In the genomic region with DNA sequence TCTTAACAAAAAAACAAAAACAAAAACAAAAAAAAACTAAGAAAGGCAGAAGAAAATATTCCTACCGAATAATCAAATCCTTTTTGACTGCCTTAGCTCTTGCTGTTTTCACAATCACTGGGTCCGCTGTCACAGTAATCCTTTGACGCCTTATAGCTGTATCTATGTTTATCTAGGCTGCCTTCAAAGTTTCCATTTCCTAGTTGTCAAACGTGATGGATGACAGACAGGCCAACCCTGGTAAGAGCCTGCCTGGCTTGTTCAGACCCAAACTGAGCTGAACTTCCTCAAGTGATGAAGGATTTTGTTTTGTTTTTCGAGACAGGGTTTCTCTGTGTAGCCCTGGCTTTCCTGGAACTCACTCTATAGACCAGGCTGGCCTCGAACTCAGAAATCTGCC, we compare ENCODE assay signal across 10 mouse cellular contexts. TPM values are rescaled to one million over a fixed set of nuclear protein-coding genes. Genes with fewer than 3 reads are reported as not detected.
DNase-seq lines count a peak whose midpoint lies in the region; ATAC-seq and TF ChIP-seq lines count a peak whose summit lies in the region.
"Had no signal": no experiment of that assay in that cellular context is flagged by ENCODE, and none has a peak within 500 bp of the region (broad histone marks: within the 10 kb centered on the region; RNA-seq: fewer than 3 reads in every experiment).

No protein-coding gene starts in this region.

- H3K27me3 ChIP-seq in liver, embryonic 12.5 days (replicated peaks) = no peaks in the 10 kb centered on the region
- no peaks in the 10 kb centered on the region for H3K27me3 ChIP-seq in liver, embryonic 11.5 days (replicated peaks; ENCODE audit: control insufficient read depth, insufficient read depth, low read length)
- H3K27me3 ChIP-seq in CH12.LX (replicated peaks) = no peaks in the 10 kb centered on the region
- H3K27me3 ChIP-seq in liver, embryonic 14.5 days (ENCODE audit: control insufficient read depth, insufficient read depth, low read length) = no peaks in the 10 kb centered on the region
- 0 out of 2 replicates have a peak, but pooled peaks cover 4% of the 10 kb centered on the region for H3K27me3 ChIP-seq in embryonic facial prominence, embryonic 10.5 days (replicated peaks; ENCODE audit: low read depth, poor library complexity, severe bottlenecking)
- H3K27me3 ChIP-seq in thymus, adult 2 months (ENCODE audit: control insufficient read depth, insufficient read depth, low read length) = no peaks in the 10 kb centered on the region
- H3K27me3 ChIP-seq: embryonic facial prominence, embryonic 12.5 days; forebrain, embryonic 15.5 days had no signal

- H3K36me3 ChIP-seq in liver, embryonic 12.5 days = peaks cover 6% of the 10 kb centered on the region; the same call in 1 of the 2 replicates
- H3K36me3 ChIP-seq in liver, embryonic 11.5 days (ENCODE audit: control insufficient read depth, insufficient read depth, low read length) = 0 out of 2 replicates have a peak, but pooled peaks cover 3% of the 10 kb centered on the region
- H3K36me3 ChIP-seq in CH12.LX (replicated peaks in 1 of 2; ENCODE audit: control insufficient read depth in 1 of 2, insufficient read depth in 1 of 2, low read length in 1 of 2) = peaks cover 0 to 23% of the 10 kb centered on the region in 2 experiments
- H3K36me3 ChIP-seq in liver, embryonic 14.5 days (replicated peaks; ENCODE audit: control insufficient read depth, insufficient read depth, low read depth) = no peaks in the 10 kb centered on the region
- no peaks in the 10 kb centered on the region for H3K36me3 ChIP-seq in embryonic facial prominence, embryonic 10.5 days (replicated peaks)
- no peaks in the 10 kb centered on the region for H3K36me3 ChIP-seq in thymus, adult 2 months (ENCODE audit: control insufficient read depth, insufficient read depth, low read length)
- H3K36me3 ChIP-seq: embryonic facial prominence, embryonic 12.5 days; forebrain, embryonic 15.5 days had no signal

- peak; percentile 27 for DNase-seq in heart, adult 11 months
- no peak for DNase-seq in heart, postnatal 25 days (ENCODE audit: low spot score)
- DNase-seq in liver, embryonic 11.5 days (ENCODE audit: low spot score) = no peak
- DNase-seq in CH12.LX (ENCODE audit: extremely low read depth) = no peak
- no peak for DNase-seq in liver, embryonic 14.5 days (ENCODE audit: low read depth in 3 of 3, low spot score in 3 of 3)
- DNase-seq in embryonic facial prominence, embryonic 10.5 days (ENCODE audit: low spot score) = no peak
- no peak for DNase-seq in thymus, adult 2 months

- TF ChIP-seq EP300 in CH12.LX (IDR thresholded peaks at IDR 0.05; ENCODE audit: low read length) = no peak
- TF ChIP-seq EP300 in liver, embryonic 14.5 days (IDR thresholded peaks at IDR 0.05; ENCODE audit: low read depth) = no peak

- 26% methylated on average over 6 of the region's 6 CpGs for WGBS in liver, embryonic 12.5 days (ENCODE audit: insufficient replicate concordance)
- WGBS in liver, embryonic 11.5 days = 40% methylated on average over 6 of the region's 6 CpGs
- WGBS in liver, embryonic 14.5 days (ENCODE audit: insufficient replicate concordance) = 22% methylated on average over 6 of the region's 6 CpGs
- 74% methylated on average over 6 of the region's 6 CpGs for WGBS in embryonic facial prominence, embryonic 10.5 days
- WGBS in thymus, adult 2 months = 51% methylated on average over 6 of the region's 6 CpGs

- peak overlapping the region; percentile 92 for H3K4me2 ChIP-seq in liver, embryonic 12.5 days
- no peak overlapping the region for H3K4me2 ChIP-seq in liver, embryonic 11.5 days
- peak overlapping the region; percentile 72 for H3K4me2 ChIP-seq in CH12.LX (ENCODE audit: insufficient read depth, low read depth, poor library complexity, severe bottlenecking)
- peak overlapping the region; percentile 69 for H3K4me2 ChIP-seq in liver, embryonic 14.5 days (ENCODE audit: low read depth)

- no peaks in the 10 kb centered on the region for H3K9me3 ChIP-seq in liver, embryonic 12.5 days (replicated peaks)
- H3K9me3 ChIP-seq in liver, embryonic 11.5 days (ENCODE audit: control insufficient read depth, low read length) = no peaks in the 10 kb centered on the region
- H3K9me3 ChIP-seq in CH12.LX (replicated peaks; ENCODE audit: low read length) = no peaks in the 10 kb centered on the region
- no peaks in the 10 kb centered on the region for H3K9me3 ChIP-seq in liver, embryonic 14.5 days (ENCODE audit: control insufficient read depth, low read length)
- H3K9me3 ChIP-seq in embryonic facial prominence, embryonic 10.5 days = no peaks in the 10 kb centered on the region
- H3K9me3 ChIP-seq: embryonic facial prominence, embryonic 12.5 days; forebrain, embryonic 15.5 days had no signal

- H3K27ac ChIP-seq in liver, embryonic 12.5 days = no peak overlapping the region
- H3K27ac ChIP-seq in liver, embryonic 11.5 days (ENCODE audit: low read depth, low read length) = no peak overlapping the region; the same call in 1 of the 2 replicates
- no peak overlapping the region for H3K27ac ChIP-seq in CH12.LX (ENCODE audit: insufficient read depth, low read depth)
- no peak overlapping the region for H3K27ac ChIP-seq in liver, embryonic 14.5 days
- H3K27ac ChIP-seq in embryonic facial prominence, embryonic 10.5 days (replicated peaks) = no peak overlapping the region
- no peak overlapping the region for H3K27ac ChIP-seq in thymus, adult 2 months (ENCODE audit: control insufficient read depth, insufficient read depth, low read length)

- intact Hi-C loops in heart, postnatal 25 days (cut with DNase I) = no loop called here

- H3K4me3 ChIP-seq in liver, embryonic 12.5 days = no peak overlapping the region
- no peak overlapping the region for H3K4me3 ChIP-seq in liver, embryonic 11.5 days (ENCODE audit: low read depth, low read length)
- no peak overlapping the region for H3K4me3 ChIP-seq in CH12.LX (replicated peaks in 1 of 3; ENCODE audit: low read depth in 2 of 3, low read length in 2 of 3, poor library complexity in 1 of 3)
- H3K4me3 ChIP-seq in liver, embryonic 14.5 days (ENCODE audit: insufficient read depth in 1 of 2, low read depth in 2 of 2, low read length in 2 of 2) = no peak overlapping the region
- no peak overlapping the region for H3K4me3 ChIP-seq in embryonic facial prominence, embryonic 10.5 days
- no peak overlapping the region for H3K4me3 ChIP-seq in thymus, adult 2 months (ENCODE audit: control insufficient read depth, insufficient read depth, low read length)

- peaks cover 57% of the 10 kb centered on the region for H3K4me1 ChIP-seq in liver, embryonic 12.5 days
- H3K4me1 ChIP-seq in liver, embryonic 11.5 days (replicated peaks; ENCODE audit: control insufficient read depth, insufficient read depth, low read length) = peaks cover 15% of the 10 kb centered on the region
- H3K4me1 ChIP-seq in CH12.LX (ENCODE audit: control insufficient read depth in 1 of 2, insufficient read depth in 2 of 2) = peaks cover 7 to 54% of the 10 kb centered on the region in 2 experiments
- peaks cover 0 to 22% of the 10 kb centered on the region in 2 experiments; a peak in 2 of 4 replicates for H3K4me1 ChIP-seq in liver, embryonic 14.5 days (replicated peaks; ENCODE audit: control insufficient read depth in 2 of 2, insufficient read depth in 2 of 2, low read length in 1 of 2)
- peaks cover 27% of the 10 kb centered on the region for H3K4me1 ChIP-seq in embryonic facial prominence, embryonic 10.5 days
- H3K4me1 ChIP-seq in thymus, adult 2 months (replicated peaks; ENCODE audit: control insufficient read depth, insufficient read depth, low read length) = peaks cover 6% of the 10 kb centered on the region; the same call in 1 of the 2 replicates

- peaks cover 15% of the 10 kb centered on the region for H3K79me2 ChIP-seq in CH12.LX (replicated peaks; ENCODE audit: control insufficient read depth, extremely low read depth, insufficient read depth, poor library complexity, severe bottlenecking)

- no peak for TF ChIP-seq CTCF in CH12.LX (conservative IDR thresholded peaks at IDR 0.05 in 1 of 2, IDR thresholded peaks at IDR 0.05 in 1 of 2; ENCODE audit: low read depth in 2 of 2, low read length in 2 of 2)
- TF ChIP-seq CTCF in liver, embryonic 14.5 days (IDR thresholded peaks at IDR 0.05; ENCODE audit: low read depth) = no peak
- TF ChIP-seq CTCF in thymus, adult 2 months (IDR thresholded peaks at IDR 0.05; ENCODE audit: borderline replicate concordance, control insufficient read depth, extremely low read depth, insufficient read depth, low read length, poor library complexity) = no peak

- no peak for TF ChIP-seq POLR2A in CH12.LX (IDR thresholded peaks at IDR 0.05; ENCODE audit: low read depth, low read length)
- TF ChIP-seq POLR2A in thymus, adult 2 months (IDR thresholded peaks at IDR 0.05; ENCODE audit: control insufficient read depth, extremely low read depth, insufficient read depth, low read length, poor library complexity) = no peak

- H3K9ac ChIP-seq in liver, embryonic 12.5 days = no peak overlapping the region
- no peak overlapping the region for H3K9ac ChIP-seq in liver, embryonic 11.5 days (ENCODE audit: low read depth, low read length)
- H3K9ac ChIP-seq in CH12.LX (ENCODE audit: insufficient read depth, low read depth) = peak overlapping the region; percentile 57
- no peak overlapping the region for H3K9ac ChIP-seq in liver, embryonic 14.5 days (replicated peaks)

- TF ChIP-seq RAD21 in CH12.LX (IDR thresholded peaks at IDR 0.05; ENCODE audit: low read depth, low read length) = no peak

- dilution Hi-C loops in CH12.LX (cut with MboI; ENCODE audit: extremely low pct_ligation_motif_present, extremely low pct_unique_long_range_greater_than_20kb, low sequenced_read_pairs) = no loop called here

- ATAC-seq in liver, embryonic 12.5 days = no peak
- ATAC-seq in liver, embryonic 11.5 days (replicated peaks; ENCODE audit: low FRiP score) = no peak
- no peak for ATAC-seq in liver, embryonic 14.5 days (ENCODE audit: insufficient read depth)

- in situ Hi-C loops in CH12.LX (cut with MboI; ENCODE audit: low pct_ligation_motif_present, low pct_unique_long_range_greater_than_20kb, low sequenced_read_pairs) = no loop called here

RNA-seq across cellular contexts. Expression of gene Pgm1, which starts 0.7 kb away (rescaled TPM):
- total RNA-seq in heart, postnatal 25 days (2021) = 100 to 1,000 TPM; 235 to 244 TPM
- 60.2 and 64.7 TPM in 2 replicates for polyA plus RNA-seq in liver, embryonic 12.5 days (2016; fragmentation: Nextera tagmentation; extraction: Ambion mirVana)
- polyA plus RNA-seq in liver, embryonic 11.5 days (2014; fragmentation: Nextera tagmentation; extraction: Ambion mirVana) = 105 and 117 TPM in 2 replicates
- total RNA-seq in CH12.LX (2012; rRNA removed) = 49.1 and 97.9 TPM in 2 replicates
- total RNA-seq in CH12.LX (2014; rRNA removed) = 74.7 and 95.7 TPM in 2 replicates
- 49.8 and 54.0 TPM in 2 replicates for polyA plus RNA-seq in CH12.LX (2012; ENCODE audit: insufficient read length, low read depth)
- polyA plus RNA-seq in liver, embryonic 14.5 days (2012; rRNA removed) = 23.7 and 26.1 TPM in 2 replicates
- polyA plus RNA-seq in liver, embryonic 14.5 days (2014; fragmentation: Nextera tagmentation; extraction: Ambion mirVana) = 53.2 and 54.0 TPM in 2 replicates
- 62.9 and 77.5 TPM in 2 replicates for polyA plus RNA-seq in embryonic facial prominence, embryonic 10.5 days (2016; fragmentation: Nextera tagmentation; extraction: Ambion mirVana)
- 25.3 and 29.7 TPM in 2 replicates for polyA plus RNA-seq in thymus, adult 2 months (2012; rRNA removed)

RNA-seq across cellular contexts. Expression of gene Itgb3bp, which starts 1.1 kb away (rescaled TPM):
- 1 to 10 TPM; 6.1 to 6.6 TPM for total RNA-seq in heart, postnatal 25 days (2021)
- 29.7 and 30.0 TPM in 2 replicates for polyA plus RNA-seq in liver, embryonic 12.5 days (2016; fragmentation: Nextera tagmentation; extraction: Ambion mirVana)
- polyA plus RNA-seq in liver, embryonic 11.5 days (2014; fragmentation: Nextera tagmentation; extraction: Ambion mirVana) = 35.7 and 39.0 TPM in 2 replicates
- 9.9 and 11.5 TPM in 2 replicates for total RNA-seq in CH12.LX (2012; rRNA removed)
- 22.0 and 29.3 TPM in 2 replicates for total RNA-seq in CH12.LX (2014; rRNA removed)
- polyA plus RNA-seq in CH12.LX (2012; ENCODE audit: insufficient read length, low read depth) = 27.2 and 29.1 TPM in 2 replicates
- polyA plus RNA-seq in liver, embryonic 14.5 days (2012; rRNA removed) = 2.3 and 4.6 TPM in 2 replicates
- 24.8 and 26.1 TPM in 2 replicates for polyA plus RNA-seq in liver, embryonic 14.5 days (2014; fragmentation: Nextera tagmentation; extraction: Ambion mirVana)
- 52.7 and 55.7 TPM in 2 replicates for polyA plus RNA-seq in embryonic facial prominence, embryonic 10.5 days (2016; fragmentation: Nextera tagmentation; extraction: Ambion mirVana)
- polyA plus RNA-seq in thymus, adult 2 months (2012; rRNA removed) = 0.92 and 1.1 TPM in 2 replicates
